Mouse (Mus musculus) heart, postnatal 0 days (tissue): ENCODE measurements around the gene Pml.

ENCODE experiments used
- CTCF ChIP-seq: IDR thresholded peaks from 2 replicates; pipeline ENCODE4 v1.5.1; 2016; ENCODE audit warnings: antibody characterized with exemption, control low read depth, low read depth
- EP300 ChIP-seq: IDR thresholded peaks from 2 replicates; pipeline ENCODE4 v1.6.1; 2016; ENCODE audit warnings: antibody characterized with exemption, low read depth

GRCm38 (mm10) chr9:58232374-58232773 lies 17.2 kb downstream of the Pml start:
- TF ChIP-seq CTCF = no peak
- TF ChIP-seq EP300 = no peak
